Mouse (Mus musculus): ENCODE measurements at regions not wholly inside any gene's neighbourhood (a gene's known extent, or its start where the extent isn't known, plus 50 kb on each side); places are given as distances from the start of the nearest gene placed in this dataset.
"Not testable (repeated sequence)": the region's sequence is repeated elsewhere in the genome, so short reads cannot be mapped to it uniquely, and the experiment has no call there.

DNA sequence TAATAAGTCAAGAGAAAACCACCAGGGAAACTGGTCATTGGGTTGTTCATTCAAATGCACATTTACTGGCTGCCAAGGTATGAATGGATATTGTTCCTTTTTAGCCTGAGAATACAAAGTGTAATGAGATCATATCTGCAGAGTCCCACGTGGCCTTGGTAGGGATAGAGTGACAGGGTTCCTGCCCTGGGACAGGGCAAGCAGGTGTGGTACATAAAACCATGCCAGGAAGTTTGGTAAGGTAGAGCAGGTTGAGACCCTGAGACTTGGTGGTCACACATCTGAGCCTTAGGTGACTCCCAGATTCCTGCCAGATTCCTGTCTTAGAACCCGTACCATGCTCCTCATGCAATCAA, 320.5 kb downstream of the Tm4sf1 start:
- no peak for DNase-seq (ENCODE audit: low spot score in 2 of 2)

DNA sequence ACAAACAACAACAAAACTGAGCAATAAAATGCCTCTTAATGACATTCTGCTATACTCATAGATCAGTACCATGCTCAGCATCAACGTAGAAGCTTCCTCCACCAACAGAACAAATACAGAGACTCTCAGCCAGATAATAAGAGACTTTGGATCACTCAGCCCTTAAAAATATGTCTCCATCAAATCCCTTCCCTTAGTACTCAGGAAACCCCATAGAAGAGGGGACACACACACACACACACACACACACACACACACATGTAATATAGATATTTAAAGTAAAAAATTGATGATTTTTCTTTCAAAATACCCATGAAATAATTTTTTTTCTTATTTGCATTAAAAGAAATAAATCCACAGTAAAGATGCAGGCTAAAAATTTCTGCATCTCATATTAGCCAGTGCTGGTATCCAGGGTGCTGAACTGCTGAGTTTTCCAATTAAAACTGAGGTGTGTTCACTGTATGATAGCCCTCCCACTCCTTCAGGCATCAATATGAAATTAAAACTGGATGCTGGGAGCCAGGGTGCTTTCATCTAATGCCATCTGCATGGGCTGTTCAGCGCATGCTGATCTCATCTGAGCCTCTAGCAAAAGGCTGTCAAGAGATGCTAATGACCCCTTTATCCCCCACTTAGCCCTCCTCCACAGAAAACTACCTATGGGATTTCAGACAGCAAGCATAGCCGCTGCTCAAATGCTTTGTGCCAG, 321.0 kb downstream of the Tm4sf1 start:
- DNase-seq (ENCODE audit: low spot score in 2 of 2): no peak

DNA sequence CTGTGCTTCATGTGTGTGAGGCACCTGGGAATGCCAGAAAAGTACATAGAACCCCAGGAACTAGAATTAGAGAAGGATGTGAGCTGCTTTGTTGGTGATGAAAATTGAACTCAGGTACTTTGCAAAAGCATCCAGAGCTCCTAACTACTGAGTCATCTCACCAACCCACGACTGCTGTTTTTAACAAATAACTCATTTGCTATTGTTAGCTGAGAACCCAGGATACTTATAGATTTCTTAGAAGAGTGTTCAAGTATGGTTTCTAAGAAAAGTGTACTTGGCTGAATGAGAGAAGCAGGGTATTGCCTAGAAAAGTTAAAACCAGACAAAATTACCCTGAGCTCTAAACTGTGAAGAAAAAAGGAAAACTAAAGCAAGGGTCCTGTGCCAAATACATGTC, 335.8 kb downstream of the Tm4sf1 start:
- DNase-seq (ENCODE audit: low spot score in 2 of 2): no peak

DNA sequence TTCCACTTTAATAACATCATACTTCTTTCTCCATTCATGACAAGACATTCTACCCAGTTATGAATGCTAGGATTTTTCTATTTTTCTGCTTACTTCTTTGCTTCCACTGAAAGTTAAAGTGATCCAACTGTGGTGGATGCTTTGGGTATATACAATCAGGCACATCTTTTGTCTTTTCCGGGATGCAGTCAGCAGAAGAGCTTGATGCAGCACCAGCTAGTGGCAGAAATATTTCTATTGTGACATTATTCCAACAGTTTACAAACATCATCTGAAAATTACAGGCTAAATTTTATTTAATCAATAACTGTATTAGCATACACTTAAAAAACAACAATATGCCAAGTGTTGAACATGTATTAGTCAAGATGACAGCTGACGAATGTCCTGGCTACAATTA, 336.3 kb downstream of the Tm4sf1 start:
- DNase-seq (ENCODE audit: low spot score in 2 of 2): no peak

DNA sequence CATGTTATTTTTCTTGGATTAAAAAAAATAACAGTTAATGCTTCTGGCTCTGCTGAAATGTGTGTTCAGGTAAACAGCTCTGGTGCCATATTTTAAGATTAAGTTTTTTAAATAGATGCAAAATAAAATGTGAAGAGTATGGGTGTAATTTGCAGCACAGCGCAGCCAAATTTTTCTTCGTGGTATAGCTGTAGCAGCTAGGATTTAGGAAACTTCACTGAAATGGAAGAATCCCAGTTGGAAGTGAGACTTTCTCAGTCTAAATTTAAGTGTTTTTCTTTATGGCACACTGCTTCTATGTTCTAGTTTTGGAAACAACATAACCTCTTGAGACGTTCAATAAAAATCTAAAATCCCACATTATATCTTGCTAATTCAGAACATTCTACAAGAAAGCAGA, 337.6 kb downstream of the Tm4sf1 start:
- no peak for DNase-seq (ENCODE audit: low spot score in 2 of 2)

DNA sequence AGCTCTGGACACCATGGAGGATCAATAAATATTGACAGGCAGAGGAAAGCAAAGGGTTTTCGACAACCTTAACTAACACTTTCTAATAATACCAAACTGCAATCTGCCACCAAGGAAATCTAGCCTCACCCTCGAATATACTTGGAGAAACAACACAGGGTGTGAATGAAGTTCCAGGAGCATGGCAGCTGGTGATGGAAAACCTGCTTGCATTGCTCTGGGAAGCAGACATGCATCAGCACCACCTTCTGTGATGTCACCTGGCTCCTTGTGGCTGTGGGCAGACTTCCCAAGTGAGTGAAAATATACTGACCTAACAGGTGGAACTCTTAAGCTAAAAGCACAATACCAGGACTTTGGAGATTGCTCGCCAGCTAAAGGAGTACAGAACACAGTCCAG, 338.5 kb downstream of the Tm4sf1 start:
- no peak for DNase-seq (ENCODE audit: low spot score in 2 of 2)

DNA sequence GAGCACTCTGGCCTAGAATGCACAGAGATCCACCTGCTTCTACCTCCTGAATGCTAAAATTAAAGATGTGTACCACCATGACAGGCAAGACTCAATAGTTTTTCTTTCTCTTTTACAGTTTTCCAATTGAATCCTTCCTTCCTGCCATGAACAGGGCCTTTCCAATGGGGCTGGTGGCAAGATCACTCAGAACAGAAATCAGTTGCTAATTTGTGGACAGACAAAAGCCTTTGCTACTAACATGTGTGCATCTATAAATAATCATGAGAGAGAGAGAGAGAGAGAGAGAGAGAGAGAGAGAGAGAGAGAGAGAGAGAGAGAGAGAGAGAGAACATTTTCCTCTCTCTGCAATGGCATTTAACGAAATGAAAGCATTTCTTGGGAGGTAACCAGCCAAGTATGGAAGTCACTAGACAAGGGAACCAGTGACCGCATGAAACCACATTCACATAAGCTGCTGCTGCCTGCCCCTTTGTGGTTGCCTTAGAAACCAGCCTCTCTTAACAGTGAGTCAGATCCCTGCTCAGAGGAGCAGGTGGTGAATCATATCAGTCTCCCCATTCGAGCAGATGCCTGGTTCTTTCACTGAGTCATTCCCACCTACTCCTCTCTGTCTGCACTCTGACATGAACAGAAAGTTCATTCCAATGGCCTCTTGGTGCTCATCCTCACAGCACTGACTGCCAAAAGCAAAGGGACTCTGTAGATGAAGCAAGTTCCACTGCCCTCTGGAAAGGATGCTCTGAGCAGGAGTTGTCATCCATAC, 339.4 kb downstream of the Tm4sf1 start:
- DNase-seq (ENCODE audit: low spot score in 2 of 2): no peak

DNA sequence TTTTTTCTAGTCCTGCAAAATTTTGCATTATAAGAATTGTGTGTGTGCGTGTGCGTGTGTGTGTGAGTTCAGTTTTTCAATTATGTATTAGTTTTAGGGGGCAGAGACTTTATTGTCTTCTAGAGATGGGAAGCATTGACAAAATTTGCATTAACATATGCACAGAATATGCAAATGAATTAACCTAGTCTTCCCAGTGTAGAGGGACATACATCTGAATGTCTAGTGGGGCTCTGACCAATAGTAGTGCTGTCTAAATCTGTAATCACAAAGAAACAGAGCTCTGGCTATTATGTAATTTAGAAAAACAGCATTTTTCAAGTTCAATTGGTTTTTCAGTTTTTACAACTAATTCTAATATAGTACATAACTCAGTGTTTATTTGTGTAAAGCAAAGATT, 344.8 kb downstream of the Tm4sf1 start:
- DNase-seq (ENCODE audit: low spot score in 2 of 2): no peak

DNA sequence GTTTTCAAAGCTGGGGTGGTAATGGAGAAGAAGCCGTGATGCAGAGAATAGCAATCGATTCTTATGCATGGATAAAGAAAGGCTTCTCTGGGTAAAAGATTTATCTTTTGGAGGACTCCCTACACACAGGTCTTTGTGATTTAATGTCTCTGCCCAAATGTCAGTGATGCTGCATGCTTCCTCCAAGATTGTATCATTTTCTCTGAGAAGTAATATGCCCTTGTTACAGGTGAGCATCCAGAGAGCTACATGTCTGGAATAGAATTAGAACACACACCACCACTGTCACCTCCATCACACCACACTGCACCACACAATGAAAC, 346.0 kb downstream of the Tm4sf1 start:
- no peak for DNase-seq (ENCODE audit: low spot score in 2 of 2)

DNA sequence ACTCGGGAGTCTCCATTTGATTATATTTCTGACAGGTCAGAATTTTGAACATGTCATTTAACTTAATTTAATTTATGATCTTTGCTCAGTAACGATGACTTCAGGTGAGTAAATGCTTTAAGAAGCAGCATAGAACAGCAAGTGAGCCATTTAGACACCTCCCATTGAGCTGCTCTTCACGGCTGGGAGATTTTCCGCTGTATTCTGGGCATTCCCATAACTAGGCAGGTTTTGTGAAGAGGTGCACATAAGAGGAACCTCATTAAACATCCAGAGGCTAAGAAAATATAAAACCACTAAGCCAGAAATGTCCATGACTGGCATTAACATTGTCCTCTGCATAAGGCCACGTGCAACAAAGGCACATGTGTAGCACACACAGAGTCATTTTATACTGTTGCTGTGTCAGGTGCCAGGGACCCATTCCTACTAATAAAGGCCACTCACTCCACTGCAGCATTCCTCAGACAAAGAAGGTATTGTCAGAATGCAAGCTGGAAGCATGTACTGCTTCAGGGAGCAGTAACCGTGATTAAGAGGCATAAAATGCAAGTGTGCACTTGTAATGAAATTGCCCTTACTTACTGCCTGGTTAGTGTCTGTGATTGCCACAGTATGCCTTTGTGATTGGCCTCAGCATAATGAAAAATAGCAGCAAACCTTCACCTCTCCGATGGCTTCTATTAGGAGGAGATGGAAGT, 346.5 kb downstream of the Tm4sf1 start:
- no peak for DNase-seq (ENCODE audit: low spot score in 2 of 2)

DNA sequence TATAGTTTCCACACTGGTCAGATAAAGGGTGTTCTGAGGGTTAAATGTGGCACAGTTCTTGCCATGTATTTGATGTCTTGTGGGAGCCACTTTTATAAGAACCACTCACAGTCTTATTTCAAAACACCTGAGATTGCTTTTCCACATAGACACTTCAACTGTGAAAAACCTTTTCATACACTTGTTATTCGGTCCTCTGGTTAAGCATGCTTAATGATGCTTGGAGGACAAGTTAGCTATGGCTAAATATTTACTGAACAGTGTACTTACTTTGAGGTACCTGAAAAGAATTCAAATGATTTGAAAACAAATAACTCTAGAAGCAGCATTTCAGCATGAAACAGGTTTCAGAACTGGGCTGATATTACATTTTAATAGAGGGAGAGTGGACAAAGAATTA, 359.2 kb downstream of the Tm4sf1 start:
- DNase-seq (ENCODE audit: low spot score in 2 of 2): not testable (repeated sequence)

DNA sequence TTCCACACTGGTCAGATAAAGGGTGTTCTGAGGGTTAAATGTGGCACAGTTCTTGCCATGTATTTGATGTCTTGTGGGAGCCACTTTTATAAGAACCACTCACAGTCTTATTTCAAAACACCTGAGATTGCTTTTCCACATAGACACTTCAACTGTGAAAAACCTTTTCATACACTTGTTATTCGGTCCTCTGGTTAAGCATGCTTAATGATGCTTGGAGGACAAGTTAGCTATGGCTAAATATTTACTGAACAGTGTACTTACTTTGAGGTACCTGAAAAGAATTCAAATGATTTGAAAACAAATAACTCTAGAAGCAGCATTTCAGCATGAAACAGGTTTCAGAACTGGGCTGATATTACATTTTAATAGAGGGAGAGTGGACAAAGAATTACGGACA, 372.8 kb downstream of the Tm4sf1 start:
- DNase-seq (ENCODE audit: low spot score in 2 of 2): not testable (repeated sequence)

DNA sequence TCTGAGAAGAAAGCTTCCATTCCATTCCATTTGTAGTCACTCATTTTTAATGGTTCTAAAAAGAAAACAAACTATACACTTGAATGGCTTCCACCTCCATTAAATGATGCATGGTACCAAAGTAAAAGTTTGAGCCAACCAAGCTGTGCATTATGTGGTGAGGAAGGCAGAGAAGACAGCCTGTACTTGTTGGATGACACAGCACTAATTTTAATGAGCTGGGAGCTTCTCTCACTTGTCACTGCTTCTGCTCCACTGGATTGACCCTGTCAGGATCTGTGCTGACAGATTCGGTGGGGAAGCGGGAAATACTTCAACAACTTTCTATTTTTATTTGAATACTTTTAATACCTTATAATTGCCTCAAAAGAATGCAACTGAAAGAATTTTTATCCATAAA, 403.3 kb downstream of the Tm4sf1 start:
- DNase-seq (ENCODE audit: low spot score in 2 of 2): no peak

DNA sequence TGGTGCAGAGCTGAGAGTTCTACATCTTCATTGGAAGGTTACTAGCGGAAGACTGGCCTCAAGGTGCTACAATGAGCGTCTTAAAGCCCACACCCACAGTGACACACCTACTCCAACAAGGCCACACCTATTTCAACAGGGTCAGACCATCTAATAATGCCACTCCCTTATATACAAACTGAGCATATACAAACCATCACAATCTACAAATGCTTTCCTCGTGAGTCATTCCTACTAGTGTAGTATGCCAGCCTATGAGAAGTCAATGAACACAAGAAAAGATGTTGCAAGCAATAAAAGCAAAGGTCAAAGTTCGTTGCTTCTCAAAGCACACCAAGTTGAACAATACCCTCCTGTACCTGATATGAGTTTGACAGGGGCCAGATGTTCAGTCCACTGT, 424.7 kb downstream of the Tm4sf1 start:
- no peak for DNase-seq (ENCODE audit: low spot score in 2 of 2)

DNA sequence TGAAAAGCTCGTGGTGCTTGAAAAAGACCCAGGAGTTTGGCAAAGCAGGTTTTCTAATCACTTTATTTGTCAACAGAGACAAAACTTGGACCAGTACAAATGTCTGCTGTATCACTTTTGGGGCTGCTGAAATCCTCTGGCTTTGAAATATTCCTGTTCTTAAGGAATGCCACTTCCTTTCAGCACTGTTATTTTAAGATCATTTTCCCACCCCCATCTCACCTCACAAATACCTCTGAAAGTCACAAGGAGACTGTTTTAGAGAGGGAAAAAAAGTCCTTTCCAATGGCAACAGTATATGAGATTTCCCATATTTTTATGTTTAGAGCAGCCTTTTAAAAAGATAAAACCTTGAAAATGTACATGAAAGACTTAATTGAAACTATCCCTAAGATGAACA, 438.2 kb downstream of the Tm4sf1 start:
- DNase-seq (ENCODE audit: low spot score in 2 of 2): no peak

DNA sequence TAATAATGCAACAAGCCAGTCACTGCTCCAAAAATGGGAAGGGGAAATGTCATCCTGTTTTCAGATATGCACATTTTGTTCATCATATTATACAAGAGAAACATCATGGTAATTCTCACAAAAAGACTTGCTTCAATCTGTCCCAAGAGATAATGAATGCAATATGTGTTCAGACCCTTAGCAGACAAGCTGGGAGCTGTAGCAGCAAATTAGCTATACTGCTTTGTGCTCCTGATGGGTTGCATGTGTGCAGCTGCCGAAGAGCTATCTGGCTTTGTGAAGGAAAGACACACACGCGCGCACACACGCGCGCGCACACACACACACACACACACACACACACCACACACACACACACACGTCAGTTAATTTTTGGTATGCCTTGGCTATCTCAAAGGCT, 441.9 kb downstream of the Tm4sf1 start:
- no peak for DNase-seq (ENCODE audit: low spot score in 2 of 2)

DNA sequence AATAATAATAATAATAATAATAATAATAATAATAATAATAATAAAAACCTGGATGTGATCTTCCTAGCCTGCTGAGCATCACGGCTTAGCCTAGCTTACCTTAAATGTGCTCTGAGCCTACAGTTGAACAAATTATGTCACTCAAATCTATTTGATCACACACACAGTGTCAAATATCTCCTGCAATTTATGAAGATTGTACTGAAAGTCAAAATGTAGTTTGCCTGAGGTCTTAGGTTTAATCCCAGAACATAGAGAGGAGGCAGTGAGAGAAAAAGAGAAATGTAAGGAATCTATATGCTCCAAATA, 456.4 kb downstream of the Tm4sf1 start:
- DNase-seq (ENCODE audit: low spot score in 2 of 2): no peak

DNA sequence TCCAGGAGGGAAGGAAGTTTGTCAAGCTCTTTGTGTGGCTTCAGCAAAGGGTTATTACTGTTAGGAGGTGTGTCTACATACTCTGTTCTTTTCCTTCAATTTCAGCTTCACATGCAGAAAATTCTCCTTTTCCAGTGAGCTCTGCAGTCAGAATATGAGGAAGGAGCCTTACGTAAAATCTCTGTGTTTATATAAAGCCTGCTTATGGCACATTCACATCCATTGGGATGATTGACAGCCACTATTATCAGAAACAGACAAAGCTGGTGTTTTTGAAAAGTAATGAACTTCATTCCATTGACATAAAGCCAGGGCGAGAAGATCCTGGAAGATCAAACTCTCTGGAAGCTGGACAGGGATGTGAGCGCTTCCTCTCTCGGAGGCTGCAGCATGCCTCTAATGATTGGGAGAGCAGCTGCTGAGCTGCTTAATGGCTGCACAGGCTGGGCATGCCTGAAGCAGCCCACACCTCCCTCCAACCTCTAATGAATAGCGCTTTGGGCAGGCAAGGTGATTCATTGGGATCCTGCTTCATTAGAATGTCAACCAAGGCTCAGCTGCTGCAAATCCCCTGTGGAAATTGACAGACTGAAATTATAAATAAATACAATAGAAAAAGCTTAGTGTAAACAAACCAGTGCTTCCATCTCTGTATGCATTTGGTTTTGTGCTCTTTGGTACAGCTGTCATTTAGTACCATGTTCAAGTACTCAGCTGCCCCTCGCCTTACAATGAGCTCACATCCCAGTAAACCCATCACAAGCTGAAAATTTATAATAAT, 456.9 kb downstream of the Tm4sf1 start:
- DNase-seq (ENCODE audit: low spot score in 2 of 2): no peak

DNA sequence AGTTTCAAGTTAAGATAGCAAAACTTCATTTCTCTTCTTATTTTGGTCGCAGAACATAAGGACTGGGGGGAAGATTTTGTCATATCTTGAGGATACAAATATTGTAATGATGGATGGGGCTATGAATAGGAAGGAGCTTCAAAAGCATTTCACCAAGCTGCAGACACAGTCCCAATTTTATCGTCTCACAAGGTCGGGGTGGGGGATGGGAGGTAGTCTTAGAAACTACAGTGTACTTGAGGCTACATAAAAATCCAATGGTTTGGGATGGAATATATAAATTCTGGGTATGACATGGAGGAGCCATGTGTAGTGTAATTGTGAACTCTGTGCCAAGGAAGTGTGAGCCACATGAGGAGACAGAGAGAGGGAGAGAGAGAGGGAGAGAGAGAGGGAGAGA, 464.6 kb downstream of the Tm4sf1 start:
- no peak for DNase-seq (ENCODE audit: low spot score in 2 of 2)

DNA sequence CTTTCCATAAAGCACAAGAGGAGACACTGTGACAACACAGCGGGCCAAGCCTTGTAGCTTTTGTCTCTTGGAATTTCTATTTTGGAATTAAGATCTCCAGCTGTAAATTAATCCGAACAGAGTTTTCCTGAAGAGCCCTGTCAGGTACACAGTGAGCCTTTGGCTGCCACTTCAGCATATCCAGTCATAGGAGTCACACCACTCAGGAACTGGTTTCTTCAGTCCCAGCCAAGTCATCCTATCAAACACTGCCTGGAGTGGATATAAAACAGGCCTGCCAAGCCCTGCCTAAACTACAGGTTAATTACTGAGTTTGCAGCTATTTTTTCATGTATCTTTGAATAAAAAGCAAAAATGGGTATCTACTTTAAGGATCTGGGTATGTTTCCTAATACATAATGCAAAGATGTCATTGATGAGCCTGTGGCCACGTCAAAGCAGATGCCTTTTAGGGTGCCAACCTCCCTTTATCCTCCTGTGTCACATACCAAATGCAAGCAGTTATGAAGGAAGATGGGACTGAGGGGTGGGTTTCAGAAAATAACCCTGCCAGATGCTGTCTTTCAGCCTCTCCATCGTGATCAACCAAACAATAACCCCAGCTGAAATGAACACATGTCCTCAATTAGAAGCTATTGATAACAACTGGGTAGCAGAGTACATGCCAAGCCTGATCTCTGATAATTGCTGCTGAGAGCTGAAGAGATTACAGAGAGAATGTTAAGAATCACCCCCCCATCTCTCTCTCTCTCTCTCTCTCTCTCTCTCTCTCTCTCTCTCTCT, 471.3 kb downstream of the Tm4sf1 start:
- no peak for DNase-seq (ENCODE audit: low spot score in 2 of 2)

DNA sequence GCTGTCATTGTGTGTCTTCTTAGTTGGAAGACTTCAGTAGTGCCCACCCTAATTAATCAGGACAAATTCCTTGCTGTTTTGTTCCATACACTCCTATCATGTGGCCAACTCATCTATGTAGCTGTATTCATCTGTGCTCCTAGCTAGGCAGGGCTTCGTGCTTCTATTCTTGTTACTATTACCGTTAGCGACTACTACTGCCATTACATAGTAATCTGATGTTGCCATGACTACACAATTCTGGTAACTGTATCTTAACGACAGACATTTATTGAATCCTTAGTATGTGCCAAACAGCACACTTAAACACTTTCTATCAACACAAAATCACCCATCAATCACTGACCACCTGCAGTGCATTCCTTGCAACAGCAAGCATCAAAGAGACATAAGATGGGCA, 477.6 kb downstream of the Tm4sf1 start:
- no peak for DNase-seq (ENCODE audit: low spot score in 2 of 2)
